Mouse (Mus musculus) embryonic facial prominence, embryonic 11.5 days (tissue): Measurements from ENCODE around the gene Nmi. TPM values are rescaled to one million over a fixed set of nuclear protein-coding genes. Genes with fewer than 3 reads are reported as not detected.

Experiments used
- ATAC-seq: fragments of 200-750 bp; cut with Nextera tagmentation; replicated peaks from 2 replicates; pipeline ENCODE4 v1.8.0; 2017; ENCODE audit warnings: low read depth; ENCODE audit not compliant: insufficient number of reproducible peaks, low FRiP score, low TSS enrichment
- DNase-seq: peaks from one replicate; pipeline ENCODE4 v3.0.0-alpha.2; 2015; ENCODE audit warnings: low spot score
- H3K27ac ChIP-seq: fragments of 300-500 bp; sonication (generic); replicated peaks from 2 replicates; pipeline ENCODE4 v1.5.1; 2014; ENCODE audit warnings: mild to moderate bottlenecking, low read depth, low read length, control low read depth
- H3K27me3 ChIP-seq: fragments of 300-500 bp; sonication (generic); 2 replicates; pipeline ENCODE4 v1.6.1; 2014; ENCODE audit warnings: mild to moderate bottlenecking, low read length, moderate library complexity, mixed read lengths; ENCODE audit not compliant: control insufficient read depth, insufficient read depth
- H3K36me3 ChIP-seq: fragments of 300-500 bp; sonication (generic); replicated peaks from 2 replicates; pipeline ENCODE4 v1.6.1; 2014; ENCODE audit warnings: low read depth, mild to moderate bottlenecking, low read length, moderate library complexity, mixed read lengths; ENCODE audit not compliant: control insufficient read depth, insufficient read depth
- H3K4me1 ChIP-seq: fragments of 300-500 bp; sonication (generic); 2 replicates; pipeline ENCODE4 v1.6.1; 2014; ENCODE audit warnings: low read length, mixed read lengths; ENCODE audit not compliant: control insufficient read depth, insufficient read depth
- H3K4me2 ChIP-seq: fragments of 300-500 bp; sonication (generic); 2 replicates; pipeline ENCODE4 v1.6.1; 2014; ENCODE audit warnings: low read depth, mild to moderate bottlenecking, control low read depth, low read length, moderate library complexity
- H3K4me3 ChIP-seq: fragments of 300-500 bp; sonication (generic); 2 replicates; pipeline ENCODE4 v1.5.1; 2014; ENCODE audit warnings: low read depth, low read length, control low read depth
- H3K9ac ChIP-seq: fragments of 300-500 bp; sonication (generic); replicated peaks from 2 replicates; pipeline ENCODE4 v1.6.1; 2014; ENCODE audit warnings: mild to moderate bottlenecking, control low read depth, low read length
- H3K9me3 ChIP-seq: fragments of 300-500 bp; sonication (generic); replicated peaks from 2 replicates; pipeline ENCODE4 v1.6.1; 2016; ENCODE audit warnings: mild to moderate bottlenecking, low read length, inconsistent platforms, mixed read lengths; ENCODE audit not compliant: control insufficient read depth
- WGBS: fragments of 180-500 bp; shearing (Covaris S2); extraction: QIAGEN DNeasy Blood & Tissue Kit; methylation state at CpG from one replicate; pipeline ENCODE4 v1.1.7; 2014; 5-methylcytosine and 5-hydroxymethylcytosine counted together
- polyA plus RNA-seq: library from polyadenylated mRNA; unstranded; fragments of >200 nt; fragmentation: Nextera tagmentation; extraction: Ambion mirVana; gene quantifications from 2 replicates; pipeline ENCODE4 v1.2.1, GENCODE M21; 2014

Gene Nmi
- polyA plus RNA-seq, 1 experiment from 2014 or later = 11.5 TPM

- peak; percentile 10 for DNase-seq
- no peak overlapping the region for H3K9ac ChIP-seq
- ATAC-seq = peak; percentile 25; the same call in 1 of the 2 replicates
- no peaks in the 10 kb centered on the region for H3K4me1 ChIP-seq
- no peaks in the 10 kb centered on the region for H3K9me3 ChIP-seq
- H3K36me3 ChIP-seq = no peaks in the 10 kb centered on the region
- WGBS = 55% methylated on average over 5 of the region's 5 CpGs
- no peak overlapping the region; the same call in 1 of the 2 replicates for H3K4me3 ChIP-seq
- no peak overlapping the region for H3K27ac ChIP-seq
- peak overlapping the region; percentile 63 for H3K4me2 ChIP-seq
- no peaks in the 10 kb centered on the region for H3K27me3 ChIP-seq
Observed at GRCm38 (mm10) chr2:51972142-51972541, 1.2 kb downstream of the Nmi start.

- Histone ChIP-seq H3K4me1 (no peaks in the 10 kb centered on the region), H3K9ac (no peak overlapping the region), H3K9me3 (no peaks in the 10 kb centered on the region), H3K27me3 (no peaks in the 10 kb centered on the region), H3K36me3 (no peaks in the 10 kb centered on the region), H3K4me3 (no peak overlapping the region), H3K4me2 (no peak overlapping the region), H3K27ac (no peak overlapping the region)
- DNase-seq = no peak
- WGBS = 96% methylated on average over 4 of the region's 4 CpGs
- ATAC-seq = no peak
Observed at GRCm38 (mm10) chr2:51970897-51971296, 2.4 kb downstream of the Nmi start.

- no peak for DNase-seq
- H3K4me2 ChIP-seq = no peak overlapping the region
- no peaks in the 10 kb centered on the region for H3K9me3 ChIP-seq
- 78% methylated on average over 3 of the region's 3 CpGs for whole genome bisulfite sequencing
- H3K4me1 ChIP-seq = no peaks in the 10 kb centered on the region
- no peaks in the 10 kb centered on the region for H3K27me3 ChIP-seq
- H3K9ac ChIP-seq = no peak overlapping the region
- no peaks in the 10 kb centered on the region for H3K36me3 ChIP-seq
- ATAC-seq = no peak
- H3K4me3 ChIP-seq = no peak overlapping the region
- H3K27ac ChIP-seq = no peak overlapping the region
Observed at GRCm38 (mm10) chr2:51967288-51967687, 6.0 kb downstream of the Nmi start.

- Histone ChIP-seq H3K4me1 (no peaks in the 10 kb centered on the region), H3K4me3 (no peak overlapping the region), H3K9me3 (no peaks in the 10 kb centered on the region), H3K4me2 (no peak overlapping the region), H3K27me3 (no peaks in the 10 kb centered on the region), H3K36me3 (no peaks in the 10 kb centered on the region), H3K9ac (no peak overlapping the region), H3K27ac (no peak overlapping the region)
- no peak for ATAC-seq
- 89% methylated on average over 7 of the region's 7 CpGs for WGBS
- DNase-seq = no peak
Observed at GRCm38 (mm10) chr2:51953648-51954204, 19.6 kb downstream of the Nmi start.

GRCm38 (mm10) chr2:51950876-51951275 is 22.4 kb downstream of the Nmi start:
- H3K27me3 ChIP-seq = no peaks in the 10 kb centered on the region
- no peak overlapping the region for H3K4me3 ChIP-seq
- no peaks in the 10 kb centered on the region for H3K4me1 ChIP-seq
- no peak overlapping the region for H3K27ac ChIP-seq
- 23% methylated on average over 1 of the region's 1 CpGs for WGBS
- H3K36me3 ChIP-seq = no peaks in the 10 kb centered on the region
- H3K4me2 ChIP-seq = no peak overlapping the region
- no peak overlapping the region for H3K9ac ChIP-seq
- DNase-seq = no peak
- no peak for ATAC-seq
- no peaks in the 10 kb centered on the region for H3K9me3 ChIP-seq

- DNase-seq (no peak), ATAC-seq (no peak)
- Histone ChIP-seq H3K9me3 (no peaks in the 10 kb centered on the region), H3K36me3 (no peaks in the 10 kb centered on the region), H3K4me1 (no peaks in the 10 kb centered on the region), H3K9ac (no peak overlapping the region), H3K4me2 (no peak overlapping the region), H3K27ac (no peak overlapping the region), H3K4me3 (no peak overlapping the region), H3K27me3 (no peaks in the 10 kb centered on the region)
- 79% methylated on average over 6 of the region's 6 CpGs for WGBS
Observed at GRCm38 (mm10) chr2:51948105-51948830, 25.0 kb downstream of the Nmi start.

GRCm38 (mm10) chr2:51945812-51946211 is 27.5 kb downstream of the Nmi start:
- Histone ChIP-seq H3K4me2 (no peak overlapping the region), H3K9ac (no peak overlapping the region), H3K27me3 (no peaks in the 10 kb centered on the region), H3K9me3 (no peaks in the 10 kb centered on the region), H3K36me3 (no peaks in the 10 kb centered on the region), H3K4me3 (no peak overlapping the region), H3K27ac (no peak overlapping the region), H3K4me1 (no peaks in the 10 kb centered on the region)
- WGBS = 64% methylated on average over 2 of the region's 2 CpGs
- no peak for DNase-seq
- no peak for ATAC-seq

- DNase-seq (no peak), ATAC-seq (no peak)
- H3K4me2 ChIP-seq = no peak overlapping the region
- WGBS = 88% methylated on average over 7 of the region's 7 CpGs
- H3K27me3 ChIP-seq = no peaks in the 10 kb centered on the region
- H3K36me3 ChIP-seq = no peaks in the 10 kb centered on the region
- H3K9me3 ChIP-seq = no peaks in the 10 kb centered on the region
- H3K4me3 ChIP-seq = no peak overlapping the region
- H3K27ac ChIP-seq = no peak overlapping the region
- no peak overlapping the region for H3K9ac ChIP-seq
- no peaks in the 10 kb centered on the region for H3K4me1 ChIP-seq
Observed at GRCm38 (mm10) chr2:51941832-51942231, 31.5 kb downstream of the Nmi start.
